Mouse (Mus musculus): ENCODE measurements around the gene Ptges2. TPM values are rescaled to one million over a fixed set of nuclear protein-coding genes. Genes with fewer than 3 reads are reported as not detected.

Gene Ptges2
- polyA plus RNA-seq, 1 experiment from 2014 or later, result 44.8 TPM

DNA sequence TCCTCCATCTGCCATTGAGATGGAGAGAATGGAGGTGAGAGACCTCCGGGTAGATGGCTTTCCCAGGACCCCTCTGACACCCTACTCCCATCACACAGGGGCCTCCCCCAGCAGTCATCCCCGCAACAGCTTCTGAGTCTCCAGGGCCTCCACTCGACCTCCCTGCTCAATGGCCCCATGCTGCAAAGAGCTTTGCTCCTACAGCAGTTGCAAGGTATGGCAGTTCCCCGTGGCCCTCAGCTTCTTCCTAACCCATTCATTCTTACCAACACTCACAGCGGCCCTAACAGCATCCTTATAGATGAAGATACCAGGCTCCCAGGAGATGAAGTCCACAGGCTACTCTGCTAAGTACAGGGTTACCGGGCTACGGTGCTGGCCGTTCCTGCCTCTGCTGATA, 31.6 kb upstream of the Ptges2 start:
- no peak for TF ChIP-seq CTCF (IDR thresholded peaks at IDR 0.05; ENCODE audit: low read depth)
- WGBS, result 77% methylated on average over 8 of the region's 8 CpGs
- Histone ChIP-seq H3K9me3 (replicated peaks; ENCODE audit: low read length) (no peaks in the 10 kb centered on the region), H3K9ac (ENCODE audit: low read depth, low read length) (no peak overlapping the region), H3K27me3 (ENCODE audit: insufficient read depth, low read length) (no peaks in the 10 kb centered on the region), H3K4me2 (ENCODE audit: low read length) (peak overlapping the region; percentile 85), H3K4me3 (replicated peaks; ENCODE audit: low read depth, low read length) (peak overlapping the region; percentile 76; the same call in 1 of the 2 replicates), H3K4me1 (replicated peaks; ENCODE audit: insufficient read depth, low read length) (peaks cover 7% of the 10 kb centered on the region; the same call in 1 of the 2 replicates), H3K27ac (no peak overlapping the region), H3K36me3 (ENCODE audit: insufficient read depth, low read length) (peaks cover 19% of the 10 kb centered on the region)
- DNase-seq (ENCODE audit: low spot score), result no peak
- ATAC-seq (replicated peaks; ENCODE audit: low FRiP score, low read depth), result no peak

DNA sequence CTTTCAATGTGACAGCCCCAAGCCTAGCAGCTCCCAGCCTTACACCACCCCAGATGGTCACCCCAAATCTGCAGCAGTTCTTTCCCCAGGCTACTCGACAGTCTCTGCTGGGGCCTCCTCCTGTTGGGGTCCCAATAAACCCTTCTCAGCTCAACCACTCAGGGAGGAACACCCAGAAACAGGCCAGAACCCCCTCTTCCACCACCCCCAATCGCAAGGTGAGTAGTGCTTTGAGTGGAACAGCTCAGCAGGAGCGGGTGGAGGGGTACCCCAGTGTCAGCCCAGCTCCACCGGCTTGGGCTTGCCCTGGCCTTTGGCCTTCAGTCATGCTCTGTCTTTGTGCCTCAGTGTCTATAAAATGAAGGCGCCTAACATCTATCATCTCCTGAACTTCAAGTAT, 28.4 kb upstream of the Ptges2 start:
- peaks cover 40% of the 10 kb centered on the region for H3K36me3 ChIP-seq (ENCODE audit: insufficient read depth, low read length)

DNA sequence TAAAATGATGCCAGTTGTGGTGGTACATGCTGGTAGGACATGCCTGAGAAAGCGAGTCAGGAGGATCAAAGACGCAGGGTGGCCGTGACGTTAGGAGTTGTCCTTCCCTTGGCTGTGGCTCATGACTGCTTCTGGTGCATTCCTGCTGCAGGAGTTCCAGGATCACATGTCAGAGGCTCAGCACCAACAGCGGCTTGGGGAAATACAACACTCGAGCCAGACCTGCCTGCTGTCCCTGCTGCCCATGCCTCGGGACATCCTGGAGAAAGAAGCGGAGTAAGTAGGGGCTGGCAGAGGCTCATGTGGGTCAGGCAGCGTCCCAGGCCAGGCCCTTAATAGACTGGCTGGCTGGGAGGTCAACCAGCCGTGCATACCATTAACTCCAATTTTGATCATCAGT, 21.5 kb upstream of the Ptges2 start:
- Histone ChIP-seq H3K36me3 (ENCODE audit: insufficient read depth, low read length) (peaks cover 76% of the 10 kb centered on the region), H3K4me1 (replicated peaks; ENCODE audit: insufficient read depth, low read length) (no peaks in the 10 kb centered on the region), H3K27me3 (ENCODE audit: insufficient read depth, low read length) (no peaks in the 10 kb centered on the region), H3K9ac (ENCODE audit: low read depth, low read length) (no peak overlapping the region), H3K9me3 (replicated peaks; ENCODE audit: low read length) (no peaks in the 10 kb centered on the region), H3K4me2 (ENCODE audit: low read length) (no peak overlapping the region), H3K27ac (no peak overlapping the region), H3K4me3 (replicated peaks; ENCODE audit: low read depth, low read length) (no peak overlapping the region)
- 77% methylated on average over 10 of the region's 10 CpGs for WGBS
- no peak for ATAC-seq (replicated peaks; ENCODE audit: low FRiP score, low read depth)
- no peak for DNase-seq (ENCODE audit: low spot score)
- no peak for TF ChIP-seq CTCF (IDR thresholded peaks at IDR 0.05; ENCODE audit: low read depth)

More for the DNA sequence above, 28.4 kb upstream of the Ptges2 start:
- no peak for DNase-seq (ENCODE audit: low spot score)
- Histone ChIP-seq H3K9me3 (replicated peaks; ENCODE audit: low read length) (no peaks in the 10 kb centered on the region), H3K4me1 (replicated peaks; ENCODE audit: insufficient read depth, low read length) (peaks cover 7% of the 10 kb centered on the region; the same call in 1 of the 2 replicates), H3K4me3 (replicated peaks; ENCODE audit: low read depth, low read length) (no peak overlapping the region), H3K9ac (ENCODE audit: low read depth, low read length) (no peak overlapping the region), H3K27ac (no peak overlapping the region), H3K4me2 (ENCODE audit: low read length) (no peak overlapping the region), H3K27me3 (ENCODE audit: insufficient read depth, low read length) (no peaks in the 10 kb centered on the region)
- TF ChIP-seq CTCF (IDR thresholded peaks at IDR 0.05; ENCODE audit: low read depth), result no peak
- ATAC-seq (replicated peaks; ENCODE audit: low FRiP score, low read depth), result no peak
- 90% methylated on average over 5 of the region's 5 CpGs for WGBS

DNA sequence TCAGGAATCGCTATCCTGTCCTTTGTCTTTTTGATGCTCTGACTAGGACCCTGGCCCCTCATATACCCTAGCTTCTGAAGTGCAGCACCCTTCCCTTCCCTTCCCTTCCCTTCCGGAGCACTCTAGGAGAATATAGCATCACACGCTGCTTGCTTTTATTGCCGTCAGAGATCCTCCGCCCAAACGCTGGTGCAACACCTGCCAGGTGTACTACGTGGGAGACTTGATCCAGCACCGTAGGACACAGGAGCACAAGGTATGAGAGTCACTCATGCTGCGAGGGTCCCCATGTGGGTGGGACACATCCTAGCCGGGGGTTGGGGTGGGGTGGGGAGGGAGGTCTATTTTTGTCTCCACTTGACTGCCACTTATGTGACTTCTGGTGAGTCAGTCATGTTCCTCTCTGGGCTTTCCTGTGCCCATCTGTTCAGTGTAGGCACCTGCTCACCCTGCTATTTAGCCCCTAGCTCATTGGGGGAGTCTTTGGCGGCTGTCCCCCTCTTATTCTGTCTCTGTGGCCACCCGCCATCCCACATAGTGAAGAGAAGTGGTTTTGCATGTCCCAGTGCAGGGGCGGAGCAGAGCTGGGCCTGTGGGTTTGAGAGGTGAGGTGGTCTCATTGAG, 20.3 kb upstream of the Ptges2 start:
- Histone ChIP-seq H3K4me3 (replicated peaks; ENCODE audit: low read depth, low read length) (no peak overlapping the region), H3K36me3 (ENCODE audit: insufficient read depth, low read length) (peaks cover 71% of the 10 kb centered on the region), H3K9ac (ENCODE audit: low read depth, low read length) (no peak overlapping the region), H3K27me3 (ENCODE audit: insufficient read depth, low read length) (no peaks in the 10 kb centered on the region), H3K4me2 (ENCODE audit: low read length) (no peak overlapping the region), H3K4me1 (replicated peaks; ENCODE audit: insufficient read depth, low read length) (no peaks in the 10 kb centered on the region), H3K27ac (no peak overlapping the region), H3K9me3 (replicated peaks; ENCODE audit: low read length) (no peaks in the 10 kb centered on the region)
- ATAC-seq (replicated peaks; ENCODE audit: low FRiP score, low read depth) (no peak), DNase-seq (ENCODE audit: low spot score) (no peak)
- WGBS, result 92% methylated on average over 13 of the region's 13 CpGs
- no peak for TF ChIP-seq CTCF (IDR thresholded peaks at IDR 0.05; ENCODE audit: low read depth)

- WGBS, result 93% methylated on average over 10 of the region's 10 CpGs
- H3K9me3 ChIP-seq (replicated peaks; ENCODE audit: low read length), result no peaks in the 10 kb centered on the region
- no peak overlapping the region for H3K9ac ChIP-seq (ENCODE audit: low read depth, low read length)
- peaks cover 5% of the 10 kb centered on the region; the same call in 1 of the 2 replicates for H3K4me1 ChIP-seq (replicated peaks; ENCODE audit: insufficient read depth, low read length)
- H3K36me3 ChIP-seq (ENCODE audit: insufficient read depth, low read length), result peaks cover 60% of the 10 kb centered on the region
- ATAC-seq (replicated peaks; ENCODE audit: low FRiP score, low read depth) (no peak), DNase-seq (ENCODE audit: low spot score) (no peak)
- H3K4me2 ChIP-seq (ENCODE audit: low read length), result no peak overlapping the region
- no peak for TF ChIP-seq CTCF (IDR thresholded peaks at IDR 0.05; ENCODE audit: low read depth)
- no peak overlapping the region for H3K27ac ChIP-seq
- H3K4me3 ChIP-seq (replicated peaks; ENCODE audit: low read depth, low read length), result no peak overlapping the region
- H3K27me3 ChIP-seq (ENCODE audit: insufficient read depth, low read length), result no peaks in the 10 kb centered on the region
Observed at GRCm38 (mm10) chr2:32376963-32377362, 18.7 kb upstream of the Ptges2 start.

GRCm38 (mm10) chr2:32380001-32380500, 15.6 kb upstream of the Ptges2 start:
- no peak for ATAC-seq (replicated peaks; ENCODE audit: low FRiP score, low read depth)
- Histone ChIP-seq H3K36me3 (ENCODE audit: insufficient read depth, low read length) (peaks cover 43% of the 10 kb centered on the region), H3K27ac (no peak overlapping the region), H3K4me2 (ENCODE audit: low read length) (no peak overlapping the region), H3K4me1 (replicated peaks; ENCODE audit: insufficient read depth, low read length) (peaks cover 5% of the 10 kb centered on the region; the same call in 1 of the 2 replicates), H3K9ac (ENCODE audit: low read depth, low read length) (no peak overlapping the region), H3K4me3 (replicated peaks; ENCODE audit: low read depth, low read length) (no peak overlapping the region), H3K27me3 (ENCODE audit: insufficient read depth, low read length) (no peaks in the 10 kb centered on the region), H3K9me3 (replicated peaks; ENCODE audit: low read length) (no peaks in the 10 kb centered on the region)
- TF ChIP-seq CTCF (IDR thresholded peaks at IDR 0.05; ENCODE audit: low read depth), result no peak
- DNase-seq (ENCODE audit: low spot score), result no peak
- WGBS, result 88% methylated on average over 7 of the region's 7 CpGs
